Comparison of ENCODE assay signal across 11 mouse cellular contexts in genomic region chr16:43701765-43702504, GRCm38 (mm10). TPM values are rescaled to one million over a fixed set of nuclear protein-coding genes. Genes with fewer than 3 reads are reported as not detected.
DNase-seq lines count a peak whose midpoint lies in the region; ATAC-seq lines count a peak whose summit lies in the region.
"Had no signal": no experiment of that assay in that cellular context is flagged by ENCODE, and none has a peak within 500 bp of the region (broad histone marks: within the 10 kb centered on the region; RNA-seq: fewer than 3 reads in every experiment).

No protein-coding gene starts in this region.

- peaks cover 4% of the 10 kb centered on the region for H3K4me1 ChIP-seq in hindbrain, embryonic 13.5 days (replicated peaks)
- H3K4me1 ChIP-seq: embryonic facial prominence, embryonic 13.5 days; intestine, embryonic 15.5 days had no signal

- no peaks in the 10 kb centered on the region for H3K9me3 ChIP-seq in hindbrain, embryonic 13.5 days
- H3K9me3 ChIP-seq: embryonic facial prominence, embryonic 13.5 days; intestine, embryonic 15.5 days had no signal

- WGBS in hindbrain, embryonic 13.5 days, result 73% methylated on average over 14 of the region's 14 CpGs

- H3K27me3 ChIP-seq in hindbrain, embryonic 13.5 days, result no peaks in the 10 kb centered on the region
- H3K27me3 ChIP-seq: embryonic facial prominence, embryonic 13.5 days; intestine, embryonic 15.5 days had no signal

- H3K36me3 ChIP-seq in hindbrain, embryonic 13.5 days, result no peaks in the 10 kb centered on the region
- H3K36me3 ChIP-seq: embryonic facial prominence, embryonic 13.5 days; intestine, embryonic 15.5 days had no signal

- intact Hi-C loops in left cerebral cortex, postnatal 36 days (cut with DNase I), result no loop called here

- DNase-seq in 416B (ENCODE audit: low read depth) (peak; percentile 49), MN1 (ENCODE audit: low spot score) (peak; percentile 53)
- DNase-seq in heart, adult 11 months, result peak; percentile 97
- no peak for DNase-seq in thymus, postnatal 25 days
- DNase-seq in left cerebral cortex, postnatal 36 days (ENCODE audit: low spot score in 2 of 2), result no peak
- DNase-seq in lung, postnatal 14 days, result no peak

- no peak overlapping the region for H3K4me3 ChIP-seq in hindbrain, embryonic 13.5 days
- H3K4me3 ChIP-seq: embryonic facial prominence, embryonic 13.5 days; intestine, embryonic 15.5 days had no signal

- no peak overlapping the region for H3K27ac ChIP-seq in hindbrain, embryonic 13.5 days
- H3K27ac ChIP-seq: embryonic facial prominence, embryonic 13.5 days; intestine, embryonic 15.5 days had no signal

- no peak overlapping the region for H3K4me2 ChIP-seq in hindbrain, embryonic 13.5 days
- H3K4me2 ChIP-seq: embryonic facial prominence, embryonic 13.5 days; intestine, embryonic 15.5 days had no signal

- H3K9ac ChIP-seq in hindbrain, embryonic 13.5 days, result no peak overlapping the region
- H3K9ac ChIP-seq: embryonic facial prominence, embryonic 13.5 days; intestine, embryonic 15.5 days had no signal

- 0 out of 2 replicates have a peak, but pooled peaks have one; percentile 36 for ATAC-seq in hindbrain, embryonic 13.5 days (ENCODE audit: low FRiP score)
- no peak for ATAC-seq in erythroblast, adult 5-6 weeks (replicated peaks; ENCODE audit: low FRiP score, poor library complexity, severe bottlenecking)
- ATAC-seq: intestine, embryonic 15.5 days had no signal

RNA-seq across cellular contexts. Expression of gene Tigit, which starts 38.0 kb away (rescaled TPM):
- not detected in 2 replicates for polyA plus RNA-seq in hindbrain, embryonic 13.5 days (2015; fragmentation: Nextera tagmentation; extraction: Ambion mirVana)
- not detected for total RNA-seq in left cerebral cortex, postnatal 36 days (2021)
- total RNA-seq in erythroblast, adult 5-6 weeks (2015; ENCODE audit: low replicate concordance), result not detected in 2 replicates
- not detected in 2 replicates for total RNA-seq in erythroblast, adult 5-6 weeks (2017; ENCODE audit: low replicate concordance)
- total RNA-seq: liver, adult 2 months had no signal
- polyA plus RNA-seq: embryonic facial prominence, embryonic 13.5 days; intestine, embryonic 15.5 days had no signal

RNA-seq across cellular contexts. Expression of gene Drd3, which starts 51.9 kb away (rescaled TPM):
- polyA plus RNA-seq in hindbrain, embryonic 13.5 days (2015; fragmentation: Nextera tagmentation; extraction: Ambion mirVana), result not detected in 2 replicates
- 1 to 10 TPM in 1 of 2 experiments, not detected in 1; 2.6 TPM for total RNA-seq in left cerebral cortex, postnatal 36 days (2021)
- total RNA-seq in erythroblast, adult 5-6 weeks (2015; ENCODE audit: low replicate concordance), result not detected in 2 replicates
- not detected in 2 replicates for total RNA-seq in erythroblast, adult 5-6 weeks (2017; ENCODE audit: low replicate concordance)
- total RNA-seq: liver, adult 2 months had no signal
- polyA plus RNA-seq: embryonic facial prominence, embryonic 13.5 days; intestine, embryonic 15.5 days; liver, adult 2 months had no signal

Comparison
In these comparisons a context has a peak if more than half of its experiments do, and no peak if none do; other contexts are left out.
1. DNase-seq: peak in 416B (single experiment), MN1 (single experiment) and heart, adult 11 months (single experiment); none in thymus, postnatal 25 days (single experiment), left cerebral cortex, postnatal 36 days (0 of 2) and lung, postnatal 14 days (single experiment).